Mouse (Mus musculus): ENCODE measurements around the gene Epha8. TPM values are rescaled to one million over a fixed set of nuclear protein-coding genes. Genes with fewer than 3 reads are reported as not detected.
A peak's percentile ranks its signal among the peaks of the same experiment; 100 is the strongest.

Gene Epha8
- polyA plus RNA-seq, 1 experiment from 2014 or later: 0.29 TPM

GRCm38 (mm10) chr4:136944558-136945350 is 11.9 kb downstream of the Epha8 start:
- WGBS: 81% methylated on average over 11 of the region's 11 CpGs
- Histone ChIP-seq H3K27me3 (ENCODE audit: low read depth, poor library complexity, severe bottlenecking) (peaks cover 80% of the 10 kb centered on the region), H3K27ac (peak overlapping the region; percentile 11; the same call in 1 of the 2 replicates), H3K4me3 (no peak overlapping the region), H3K36me3 (no peaks in the 10 kb centered on the region), H3K4me1 (peaks cover 43% of the 10 kb centered on the region), H3K9me3 (replicated peaks) (no peaks in the 10 kb centered on the region)
- no peak for DNase-seq (ENCODE audit: low spot score)

DNA sequence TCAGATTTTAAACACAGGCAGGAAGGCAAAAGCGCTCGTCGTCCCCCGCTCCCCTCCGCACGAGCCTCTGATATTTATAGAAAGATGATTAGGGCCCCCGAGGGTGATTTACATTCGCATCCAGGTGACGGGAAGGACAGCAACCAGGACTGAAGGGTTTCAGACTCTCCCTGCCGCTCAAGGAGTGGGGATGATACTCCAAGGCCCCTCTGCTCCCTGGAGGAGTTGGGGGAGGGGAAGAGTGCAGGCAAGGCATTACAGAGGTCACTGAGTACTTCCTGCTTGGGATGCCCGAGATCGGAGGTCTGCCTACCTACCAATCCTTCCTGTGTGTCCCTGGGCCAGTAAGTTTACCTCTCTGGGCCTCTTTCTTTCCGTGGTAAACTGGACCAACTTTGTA is 13.4 kb downstream of the Epha8 start:
- no peak overlapping the region for H3K4me3 ChIP-seq
- DNase-seq (ENCODE audit: low spot score): no peak
- WGBS: 19% methylated on average over 13 of the region's 13 CpGs
- H3K27ac ChIP-seq: no peak overlapping the region
- H3K4me1 ChIP-seq: peaks cover 30% of the 10 kb centered on the region
- H3K36me3 ChIP-seq: no peaks in the 10 kb centered on the region
- H3K27me3 ChIP-seq (ENCODE audit: low read depth, poor library complexity, severe bottlenecking): peaks cover 78% of the 10 kb centered on the region
- H3K9me3 ChIP-seq (replicated peaks): no peaks in the 10 kb centered on the region

- Histone ChIP-seq H3K36me3 (no peaks in the 10 kb centered on the region), H3K27ac (no peak overlapping the region), H3K9me3 (replicated peaks) (no peaks in the 10 kb centered on the region), H3K4me1 (peaks cover 30% of the 10 kb centered on the region), H3K27me3 (ENCODE audit: low read depth, poor library complexity, severe bottlenecking) (peaks cover 79% of the 10 kb centered on the region), H3K4me3 (no peak overlapping the region)
- WGBS: 26% methylated on average over 18 of the region's 18 CpGs
- no peak for DNase-seq (ENCODE audit: low spot score)
Measured at GRCm38 (mm10) chr4:136942761-136943160, 13.9 kb downstream of the Epha8 start.

DNA sequence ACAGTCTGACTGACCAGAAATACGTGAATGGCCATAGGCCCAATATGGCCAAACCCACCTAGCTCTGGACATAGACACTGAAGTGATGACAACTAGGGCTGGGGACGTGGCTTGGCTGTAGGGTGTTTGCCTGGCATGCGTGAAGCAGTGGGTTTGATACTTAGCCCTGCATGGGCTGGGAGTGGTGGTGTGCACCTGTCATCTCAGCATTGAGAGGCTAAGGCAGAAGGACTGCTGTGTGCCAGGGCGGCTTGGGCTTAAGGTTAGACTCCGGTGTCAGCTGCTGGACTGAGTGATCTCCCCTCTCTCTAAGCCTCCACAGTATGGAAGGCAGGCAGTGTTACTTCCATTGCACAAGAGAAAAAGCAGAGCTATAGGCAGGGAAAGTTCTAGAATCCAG is 18.7 kb downstream of the Epha8 start:
- 83% methylated on average over 5 of the region's 5 CpGs for WGBS
- Histone ChIP-seq H3K4me1 (peaks cover 19% of the 10 kb centered on the region), H3K4me3 (no peak overlapping the region), H3K27ac (no peak overlapping the region), H3K9me3 (replicated peaks) (no peaks in the 10 kb centered on the region), H3K36me3 (no peaks in the 10 kb centered on the region), H3K27me3 (ENCODE audit: low read depth, poor library complexity, severe bottlenecking) (peaks cover 54% of the 10 kb centered on the region)
- no peak for DNase-seq (ENCODE audit: low spot score)

DNA sequence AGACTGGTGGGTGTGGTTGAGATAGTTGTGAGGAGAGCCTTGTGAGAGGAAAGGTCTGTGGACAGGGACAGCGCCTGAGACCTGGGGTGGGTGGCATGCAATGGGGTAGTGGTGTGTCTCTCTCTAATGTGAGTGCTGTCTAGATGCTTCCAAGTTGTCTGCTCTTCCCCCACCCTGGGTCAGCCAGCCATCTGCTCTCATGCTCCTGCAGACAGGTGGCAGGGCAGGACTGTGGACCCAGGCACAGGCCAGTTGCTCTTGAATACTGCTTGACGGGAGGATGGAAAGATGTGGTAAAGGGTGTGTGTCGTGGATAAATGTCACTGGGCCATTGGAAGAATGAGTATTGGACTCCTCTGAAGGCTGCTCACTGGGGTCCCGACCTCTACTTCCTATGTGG is 19.3 kb downstream of the Epha8 start:
- Histone ChIP-seq H3K4me3 (no peak overlapping the region), H3K27me3 (ENCODE audit: low read depth, poor library complexity, severe bottlenecking) (peaks cover 51% of the 10 kb centered on the region), H3K4me1 (peaks cover 13% of the 10 kb centered on the region), H3K9me3 (replicated peaks) (no peaks in the 10 kb centered on the region), H3K36me3 (no peaks in the 10 kb centered on the region), H3K27ac (no peak overlapping the region)
- WGBS: 76% methylated on average over 4 of the region's 4 CpGs
- no peak for DNase-seq (ENCODE audit: low spot score)

GRCm38 (mm10) chr4:136934746-136935613 is 21.6 kb downstream of the Epha8 start:
- H3K27me3 ChIP-seq (ENCODE audit: low read depth, poor library complexity, severe bottlenecking): peaks cover 50% of the 10 kb centered on the region
- WGBS: 67% methylated on average over 18 of the region's 18 CpGs
- H3K36me3 ChIP-seq: no peaks in the 10 kb centered on the region
- H3K27ac ChIP-seq: no peak overlapping the region
- no peak overlapping the region for H3K4me3 ChIP-seq
- no peak for DNase-seq (ENCODE audit: low spot score)
- H3K4me1 ChIP-seq: peaks cover 18% of the 10 kb centered on the region
- H3K9me3 ChIP-seq (replicated peaks): no peaks in the 10 kb centered on the region

DNA sequence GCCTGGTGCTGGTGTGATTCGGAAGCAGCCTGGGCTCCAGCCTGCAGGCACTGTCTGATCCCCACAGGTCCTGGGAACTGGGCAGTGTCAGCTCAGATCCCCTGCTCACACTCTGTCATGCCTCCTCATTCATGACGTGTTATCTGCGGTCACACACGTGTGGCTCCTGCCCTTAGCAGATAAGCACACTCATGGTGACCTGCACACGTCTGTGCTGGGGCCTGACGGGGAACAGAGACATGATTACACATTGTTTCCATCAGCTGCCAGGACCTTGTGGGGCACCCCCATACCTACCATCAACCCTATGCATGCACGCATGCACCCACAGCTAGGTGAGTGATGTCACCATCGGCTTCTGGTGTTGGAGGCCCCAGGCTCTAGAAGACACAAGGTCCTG is 26.1 kb downstream of the Epha8 start:
- H3K4me3 ChIP-seq: no peak overlapping the region
- peaks cover 55% of the 10 kb centered on the region for H3K27me3 ChIP-seq (ENCODE audit: low read depth, poor library complexity, severe bottlenecking)
- no peaks in the 10 kb centered on the region for H3K36me3 ChIP-seq
- no peak for DNase-seq (ENCODE audit: low spot score)
- no peak overlapping the region for H3K27ac ChIP-seq
- 87% methylated on average over 8 of the region's 8 CpGs for WGBS
- peaks cover 14% of the 10 kb centered on the region; the same call in 1 of the 2 replicates for H3K4me1 ChIP-seq
- H3K9me3 ChIP-seq (replicated peaks): no peaks in the 10 kb centered on the region

GRCm38 (mm10) chr4:136928928-136929327 is 27.7 kb downstream of the Epha8 start:
- Histone ChIP-seq H3K9me3 (replicated peaks) (no peaks in the 10 kb centered on the region), H3K27ac (no peak overlapping the region), H3K27me3 (ENCODE audit: low read depth, poor library complexity, severe bottlenecking) (peaks cover 57% of the 10 kb centered on the region), H3K36me3 (no peaks in the 10 kb centered on the region), H3K4me1 (peaks cover 6% of the 10 kb centered on the region; the same call in 1 of the 2 replicates), H3K4me3 (no peak overlapping the region)
- DNase-seq (ENCODE audit: low spot score): peak; percentile 51
- 12% methylated on average over 5 of the region's 5 CpGs for WGBS

GRCm38 (mm10) chr4:136925804-136926203 is 30.8 kb downstream of the Epha8 start:
- Histone ChIP-seq H3K27ac (no peak overlapping the region), H3K4me1 (no peaks in the 10 kb centered on the region), H3K36me3 (no peaks in the 10 kb centered on the region), H3K27me3 (ENCODE audit: low read depth, poor library complexity, severe bottlenecking) (peaks cover 43% of the 10 kb centered on the region), H3K9me3 (replicated peaks) (no peaks in the 10 kb centered on the region), H3K4me3 (no peak overlapping the region)
- DNase-seq (ENCODE audit: low spot score): no peak
- 23% methylated on average over 15 of the region's 15 CpGs for WGBS

DNA sequence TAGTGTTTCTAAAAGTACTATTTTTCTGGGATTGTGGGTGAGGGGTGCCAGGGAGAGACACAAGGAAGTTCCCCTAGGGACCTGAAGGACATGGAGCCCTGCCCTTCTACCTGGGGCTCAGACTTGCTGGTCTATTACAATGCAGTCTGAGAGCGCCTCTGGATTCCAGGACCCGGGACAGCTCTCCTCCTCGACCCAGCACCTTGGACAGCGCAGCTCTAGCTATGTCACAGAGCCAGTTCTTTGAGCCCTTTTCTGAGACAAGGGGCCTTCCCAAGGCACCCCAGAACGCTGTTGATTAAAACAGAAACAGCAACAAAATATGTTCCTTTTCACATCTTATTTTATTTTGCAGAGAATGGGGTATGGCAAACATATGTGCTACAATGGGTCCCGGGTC is 32.1 kb downstream of the Epha8 start:
- Histone ChIP-seq H3K27me3 (ENCODE audit: low read depth, poor library complexity, severe bottlenecking) (peaks cover 31% of the 10 kb centered on the region), H3K4me3 (no peak overlapping the region), H3K4me1 (no peaks in the 10 kb centered on the region), H3K36me3 (no peaks in the 10 kb centered on the region), H3K9me3 (replicated peaks) (no peaks in the 10 kb centered on the region), H3K27ac (no peak overlapping the region)
- peak; percentile 91 for DNase-seq (ENCODE audit: low spot score)
- WGBS: 7% methylated on average over 6 of the region's 6 CpGs

DNA sequence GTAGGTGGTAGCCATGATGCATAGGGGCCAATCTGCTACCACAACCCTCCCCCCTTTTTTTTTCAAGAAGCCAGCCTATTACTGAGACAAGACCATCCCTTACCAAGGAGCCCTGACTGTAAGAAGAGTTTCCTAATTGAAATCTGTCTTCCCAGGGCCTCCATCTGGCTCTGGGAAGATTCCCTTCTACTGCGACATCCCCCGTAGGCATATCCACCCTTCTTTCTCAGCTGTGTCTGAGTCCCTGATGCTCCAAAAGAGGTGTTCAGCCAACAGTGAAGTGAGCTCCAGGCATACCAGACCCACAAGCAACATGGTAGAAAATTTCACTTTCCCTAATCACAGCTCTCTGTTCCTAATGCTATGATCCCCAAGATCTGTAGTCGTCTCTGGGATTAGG is 37.1 kb downstream of the Epha8 start:
- H3K9me3 ChIP-seq (replicated peaks): no peaks in the 10 kb centered on the region
- no peak overlapping the region for H3K4me3 ChIP-seq
- 81% methylated on average over 3 of the region's 3 CpGs for WGBS
- H3K4me1 ChIP-seq: no peaks in the 10 kb centered on the region
- DNase-seq (ENCODE audit: low spot score): no peak
- H3K27ac ChIP-seq: no peak overlapping the region
- H3K36me3 ChIP-seq: no peaks in the 10 kb centered on the region
- peaks cover 16% of the 10 kb centered on the region; the same call in 1 of the 2 replicates for H3K27me3 ChIP-seq (ENCODE audit: low read depth, poor library complexity, severe bottlenecking)

- no peaks in the 10 kb centered on the region for H3K36me3 ChIP-seq
- H3K27ac ChIP-seq: no peak overlapping the region
- H3K4me3 ChIP-seq: no peak overlapping the region
- H3K9me3 ChIP-seq (replicated peaks): no peaks in the 10 kb centered on the region
- no peaks in the 10 kb centered on the region for H3K4me1 ChIP-seq
- H3K27me3 ChIP-seq (ENCODE audit: low read depth, poor library complexity, severe bottlenecking): peaks cover 20% of the 10 kb centered on the region; the same call in 1 of the 2 replicates
- DNase-seq (ENCODE audit: low spot score): no peak
- WGBS: 89% methylated on average over 8 of the region's 8 CpGs
Measured at GRCm38 (mm10) chr4:136918834-136919233, 37.8 kb downstream of the Epha8 start.

- H3K27me3 ChIP-seq (ENCODE audit: low read depth, poor library complexity, severe bottlenecking): peaks cover 34% of the 10 kb centered on the region
- no peaks in the 10 kb centered on the region for H3K9me3 ChIP-seq (replicated peaks)
- 43% methylated on average over 7 of the region's 7 CpGs for WGBS
- DNase-seq (ENCODE audit: low spot score): no peak
- H3K36me3 ChIP-seq: no peaks in the 10 kb centered on the region
- no peaks in the 10 kb centered on the region for H3K4me1 ChIP-seq
- H3K4me3 ChIP-seq: no peak overlapping the region
- H3K27ac ChIP-seq: no peak overlapping the region
Measured at GRCm38 (mm10) chr4:136917165-136917524, 39.5 kb downstream of the Epha8 start.

Data from limb, embryonic 10.5 days (tissue).